Mouse (Mus musculus): ENCODE measurements at regions not wholly inside any gene's neighbourhood (a gene's known extent, or its start where the extent isn't known, plus 50 kb on each side); places are given as distances from the start of the nearest gene placed in this dataset.
A peak's percentile ranks its signal among the peaks of the same experiment; 100 is the strongest.

DNA sequence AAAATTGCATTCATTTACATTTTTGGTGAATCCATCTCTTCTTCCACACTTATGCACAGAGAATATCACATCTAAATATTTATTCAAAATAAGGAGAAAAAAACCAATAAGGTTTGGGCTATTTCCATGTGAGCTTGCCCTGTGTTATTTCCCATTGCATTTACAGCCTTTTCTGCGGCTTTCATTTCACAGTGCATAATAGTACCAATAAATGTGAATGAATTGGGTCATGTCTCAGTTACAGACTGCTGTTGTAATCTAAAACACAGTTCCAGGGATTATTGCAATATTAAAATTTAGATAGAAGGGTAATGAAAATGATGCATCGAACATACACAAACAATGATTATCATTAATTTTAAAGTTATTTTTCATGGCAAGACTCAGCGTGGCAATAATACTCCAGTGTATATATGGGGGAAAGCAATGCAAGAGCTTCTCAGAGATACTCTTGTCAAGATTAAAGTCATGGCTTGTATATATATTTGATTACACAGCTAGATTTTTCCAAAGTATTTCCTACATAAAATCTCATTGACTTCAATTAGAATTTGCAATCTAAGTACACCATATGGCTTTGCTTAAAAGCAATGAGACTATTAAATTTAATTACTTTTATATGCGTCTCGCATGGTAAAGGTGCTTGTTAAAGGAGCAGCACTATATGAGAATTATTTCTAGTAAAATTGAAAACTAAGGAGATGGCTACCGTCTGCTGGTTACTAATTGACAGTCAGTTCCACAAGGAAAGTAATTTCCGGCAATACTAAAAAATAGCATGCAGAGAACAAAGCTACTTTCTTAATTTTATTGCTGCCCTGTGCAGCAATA is 782.1 kb upstream of the Cdh9 start:
- Histone ChIP-seq H3K27ac (no peak overlapping the region), H3K36me3 (ENCODE audit: insufficient read depth, low read length) (no peaks in the 10 kb centered on the region), H3K4me2 (ENCODE audit: low read depth, low read length) (no peak overlapping the region), H3K4me3 (ENCODE audit: low read length) (no peak overlapping the region), H3K4me1 (ENCODE audit: insufficient read depth, low read length) (no peaks in the 10 kb centered on the region), H3K9me3 (ENCODE audit: low read length) (no peaks in the 10 kb centered on the region), H3K9ac (replicated peaks; ENCODE audit: low read length) (no peak overlapping the region), H3K27me3 (ENCODE audit: insufficient read depth, low read length) (no peaks in the 10 kb centered on the region)
- ATAC-seq, result no peak
- no peak for TF ChIP-seq CTCF (IDR thresholded peaks at IDR 0.05; ENCODE audit: low read depth)
- WGBS, result 81% methylated on average over 7 of the region's 7 CpGs
- no peak for DNase-seq (ENCODE audit: low spot score)

DNA sequence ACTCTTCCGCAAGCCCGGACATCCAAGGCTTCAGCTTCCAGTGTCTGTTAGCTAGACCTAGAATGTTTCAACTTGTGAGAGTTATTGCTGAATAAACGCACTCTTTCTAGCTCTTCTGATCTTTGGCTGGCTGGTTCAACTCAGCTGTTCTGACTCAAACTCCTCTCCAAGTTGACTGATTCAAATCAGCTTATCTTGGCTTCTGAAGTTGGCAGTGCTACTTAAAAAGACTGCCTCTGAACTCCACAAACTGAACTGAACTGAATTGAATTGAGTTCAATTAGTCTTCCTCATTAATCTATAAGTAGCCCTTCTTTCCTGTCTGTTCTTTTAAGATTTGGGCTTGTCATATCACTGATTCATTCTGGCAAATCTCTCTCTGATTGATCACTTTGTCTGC is 769.1 kb upstream of the Cdh9 start:
- Histone ChIP-seq H3K4me2 (ENCODE audit: low read depth, low read length) (no peak overlapping the region), H3K9me3 (ENCODE audit: low read length) (no peaks in the 10 kb centered on the region), H3K4me3 (ENCODE audit: low read length) (no peak overlapping the region), H3K4me1 (ENCODE audit: insufficient read depth, low read length) (no peaks in the 10 kb centered on the region), H3K9ac (replicated peaks; ENCODE audit: low read length) (no peak overlapping the region), H3K36me3 (ENCODE audit: insufficient read depth, low read length) (no peaks in the 10 kb centered on the region), H3K27me3 (ENCODE audit: insufficient read depth, low read length) (no peaks in the 10 kb centered on the region), H3K27ac (no peak overlapping the region)
- no peak for ATAC-seq
- WGBS, result 89% methylated on average over 3 of the region's 3 CpGs
- TF ChIP-seq CTCF (IDR thresholded peaks at IDR 0.05; ENCODE audit: low read depth), result no peak
- DNase-seq (ENCODE audit: low spot score), result no peak

DNA sequence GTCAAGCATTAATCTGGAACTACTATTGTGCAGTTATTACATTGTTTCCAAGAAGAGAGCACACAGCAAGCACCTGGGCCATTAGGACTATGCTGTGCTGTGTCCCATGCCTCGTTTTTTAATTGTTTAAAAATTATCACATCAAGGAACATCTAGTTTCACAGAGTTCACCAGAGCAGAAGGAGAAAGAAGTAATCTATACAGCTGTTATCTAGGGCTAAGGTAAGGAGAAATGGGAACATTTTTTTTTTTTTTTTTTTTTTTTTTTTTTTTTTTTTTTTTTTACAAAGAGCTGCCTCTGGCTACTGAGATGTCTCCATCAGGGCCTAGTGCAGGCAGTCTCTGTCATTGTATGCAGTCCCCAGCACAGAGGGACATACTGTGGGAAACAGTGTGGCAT is 760.0 kb upstream of the Cdh9 start:
- Histone ChIP-seq H3K27ac (no peak overlapping the region), H3K4me1 (ENCODE audit: insufficient read depth, low read length) (no peaks in the 10 kb centered on the region), H3K9me3 (ENCODE audit: low read length) (no peaks in the 10 kb centered on the region), H3K4me3 (ENCODE audit: low read length) (no peak overlapping the region), H3K9ac (replicated peaks; ENCODE audit: low read length) (no peak overlapping the region), H3K36me3 (ENCODE audit: insufficient read depth, low read length) (no peaks in the 10 kb centered on the region), H3K4me2 (ENCODE audit: low read depth, low read length) (no peak overlapping the region), H3K27me3 (ENCODE audit: insufficient read depth, low read length) (no peaks in the 10 kb centered on the region)
- 60% methylated on average over 1 of the region's 1 CpGs for WGBS
- no peak for DNase-seq (ENCODE audit: low spot score)
- no peak for TF ChIP-seq CTCF (IDR thresholded peaks at IDR 0.05; ENCODE audit: low read depth)
- ATAC-seq, result no peak

DNA sequence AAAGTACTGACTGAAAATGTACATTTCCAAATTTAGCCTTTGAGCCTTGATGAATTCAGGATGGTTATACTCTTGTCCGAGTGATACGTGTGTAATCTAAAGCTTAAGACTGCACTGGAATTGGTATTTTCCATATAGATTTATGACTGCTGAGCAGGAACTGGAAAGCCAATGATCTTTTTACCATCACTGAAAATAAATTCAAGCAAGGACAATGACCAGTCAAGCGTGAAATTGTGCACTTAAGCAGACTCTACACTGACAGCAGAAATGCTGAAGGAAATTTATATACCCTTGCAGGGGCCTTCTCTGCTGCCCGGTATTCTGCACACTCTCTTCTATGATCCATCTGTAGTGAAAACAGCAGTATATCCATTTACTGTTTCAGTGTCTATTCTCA is 751.8 kb upstream of the Cdh9 start:
- 49% methylated on average over 4 of the region's 4 CpGs for WGBS
- H3K4me3 ChIP-seq (ENCODE audit: low read length), result no peak overlapping the region
- no peak overlapping the region for H3K9ac ChIP-seq (replicated peaks; ENCODE audit: low read length)
- no peak overlapping the region for H3K27ac ChIP-seq
- H3K36me3 ChIP-seq (ENCODE audit: insufficient read depth, low read length), result no peaks in the 10 kb centered on the region
- H3K27me3 ChIP-seq (ENCODE audit: insufficient read depth, low read length), result no peaks in the 10 kb centered on the region
- peak; percentile 62 for DNase-seq (ENCODE audit: low spot score)
- ATAC-seq, result no peak
- H3K4me2 ChIP-seq (ENCODE audit: low read depth, low read length), result no peak overlapping the region
- H3K9me3 ChIP-seq (ENCODE audit: low read length), result no peaks in the 10 kb centered on the region
- TF ChIP-seq CTCF (IDR thresholded peaks at IDR 0.05; ENCODE audit: low read depth), result no peak
- no peaks in the 10 kb centered on the region for H3K4me1 ChIP-seq (ENCODE audit: insufficient read depth, low read length)
